Mouse (Mus musculus) midbrain, embryonic 16.5 days (tissue): ENCODE data around the gene Rfc2. TPM values are rescaled to one million over a fixed set of nuclear protein-coding genes. Genes with fewer than 3 reads are reported as not detected.

Experiments used
- ATAC-seq: fragments of 200-750 bp; cut with Nextera tagmentation; 2 replicates; pipeline ENCODE4 v1.8.0; 2017; ENCODE audit warnings: moderate TSS enrichment
- H3K27ac ChIP-seq: fragments of 300-500 bp; sonication (generic); 2 replicates; pipeline ENCODE4 v1.5.1; 2014; ENCODE audit warnings: mild to moderate bottlenecking, low read length, mixed read lengths
- H3K27me3 ChIP-seq: fragments of 300-500 bp; sonication (generic); 2 replicates; pipeline ENCODE4 v1.6.1; 2014; ENCODE audit warnings: low read depth, low read length, mixed read lengths; ENCODE audit not compliant: control insufficient read depth, insufficient read depth
- H3K36me3 ChIP-seq: fragments of 300-500 bp; sonication (generic); 2 replicates; pipeline ENCODE4 v1.6.1; 2014; ENCODE audit warnings: mild to moderate bottlenecking, low read length, moderate library complexity, mixed read lengths; ENCODE audit not compliant: control insufficient read depth, insufficient read depth
- H3K4me1 ChIP-seq: fragments of 300-500 bp; sonication (generic); 2 replicates; pipeline ENCODE4 v1.6.1; 2014; ENCODE audit warnings: mild to moderate bottlenecking, low read length, mixed read lengths; ENCODE audit not compliant: control insufficient read depth, insufficient read depth
- H3K4me2 ChIP-seq: fragments of 300-500 bp; sonication (generic); 2 replicates; pipeline ENCODE4 v1.6.1; 2014; ENCODE audit warnings: mild to moderate bottlenecking, low read length, mixed read lengths
- H3K4me3 ChIP-seq: fragments of 300-500 bp; sonication (generic); 2 replicates; pipeline ENCODE4 v1.5.1; 2014; ENCODE audit warnings: low read depth, mild to moderate bottlenecking, low read length, moderate library complexity, mixed read lengths
- H3K9ac ChIP-seq: fragments of 300-500 bp; sonication (generic); 2 replicates; pipeline ENCODE4 v1.6.1; 2014; ENCODE audit warnings: low read depth, low read length, mixed read lengths
- H3K9me3 ChIP-seq: fragments of 300-500 bp; sonication (generic); replicated peaks from 2 replicates; pipeline ENCODE4 v1.6.1; 2014; ENCODE audit warnings: mild to moderate bottlenecking, low read length, mixed read lengths; ENCODE audit not compliant: control insufficient read depth, poor library complexity, severe bottlenecking
- WGBS: fragments of 180-500 bp; shearing (Covaris S2); extraction: QIAGEN DNeasy Blood & Tissue Kit; methylation state at CpG from one replicate; pipeline ENCODE4 v1.1.7; 2014; 5-methylcytosine and 5-hydroxymethylcytosine counted together
- polyA plus RNA-seq: library from polyadenylated mRNA; unstranded; fragments of >200 nt; fragmentation: Nextera tagmentation; extraction: Ambion mirVana; gene quantifications from 2 replicates; pipeline ENCODE4 v1.2.1, GENCODE M21; 2015

The Rfc2 gene
- polyA plus RNA-seq, 1 experiment from 2014 or later, result 179 TPM

GRCm38 (mm10) chr5:134611810-134612521 lies 30.8 kb downstream of the Rfc2 start:
- no peak overlapping the region for H3K4me2 ChIP-seq
- H3K27ac ChIP-seq, result no peak overlapping the region
- H3K9me3 ChIP-seq, result no peaks in the 10 kb centered on the region
- H3K4me3 ChIP-seq, result no peak overlapping the region
- H3K4me1 ChIP-seq, result no peaks in the 10 kb centered on the region
- no peak overlapping the region for H3K9ac ChIP-seq
- whole genome bisulfite sequencing, result 73% methylated on average over 8 of the region's 8 CpGs
- ATAC-seq, result no peak
- H3K36me3 ChIP-seq, result no peaks in the 10 kb centered on the region
- H3K27me3 ChIP-seq, result no peaks in the 10 kb centered on the region

DNA sequence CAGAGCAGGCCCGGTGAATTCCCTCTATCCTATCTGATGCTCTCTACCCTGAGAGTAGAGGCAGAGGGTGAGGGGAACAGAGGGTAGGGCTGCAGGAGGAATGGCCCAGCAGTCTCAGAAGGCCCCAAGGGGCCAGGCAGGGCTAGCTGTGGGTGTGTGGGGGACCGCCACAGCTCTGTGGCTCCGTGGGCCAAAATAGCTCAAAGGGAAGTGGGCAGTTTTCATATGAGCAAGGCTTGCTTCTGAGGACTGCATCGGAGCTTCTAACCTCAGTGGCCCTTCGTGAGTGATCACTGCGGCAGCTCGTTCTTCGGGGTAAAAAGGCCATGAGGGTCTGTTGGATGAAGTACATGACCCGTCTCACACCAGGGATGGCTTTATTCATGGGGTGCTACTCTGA lies 32.6 kb downstream of the Rfc2 start:
- H3K4me3 ChIP-seq, result no peak overlapping the region
- no peaks in the 10 kb centered on the region for H3K9me3 ChIP-seq
- H3K36me3 ChIP-seq, result peaks cover 11% of the 10 kb centered on the region
- ATAC-seq, result no peak
- H3K27me3 ChIP-seq, result no peaks in the 10 kb centered on the region
- 83% methylated on average over 9 of the region's 9 CpGs for WGBS
- no peaks in the 10 kb centered on the region for H3K4me1 ChIP-seq
- H3K27ac ChIP-seq, result no peak overlapping the region
- H3K4me2 ChIP-seq, result no peak overlapping the region
- no peak overlapping the region for H3K9ac ChIP-seq

DNA sequence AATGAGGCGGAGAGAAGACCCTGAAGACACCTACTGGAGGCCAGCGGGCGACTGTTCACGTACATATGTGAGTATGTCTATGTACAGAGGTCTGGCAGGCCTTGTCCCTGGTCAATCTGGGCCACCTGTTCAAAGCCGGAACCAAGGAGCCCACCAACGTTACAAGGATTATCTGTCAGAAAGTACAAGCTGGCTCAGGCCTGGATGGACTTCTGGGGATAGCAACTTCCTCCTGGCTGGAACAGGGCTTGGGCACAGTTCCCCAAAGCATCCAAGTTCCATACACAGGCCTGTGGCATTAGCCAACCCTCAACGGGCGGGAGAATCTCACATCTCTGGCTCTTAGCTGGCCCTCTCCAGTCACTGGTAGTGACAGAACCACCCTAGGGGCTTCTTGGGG lies 33.1 kb downstream of the Rfc2 start:
- Histone ChIP-seq H3K4me2 (no peak overlapping the region), H3K4me1 (no peaks in the 10 kb centered on the region), H3K27me3 (no peaks in the 10 kb centered on the region), H3K9me3 (no peaks in the 10 kb centered on the region), H3K9ac (no peak overlapping the region), H3K4me3 (no peak overlapping the region), H3K36me3 (peaks cover 16% of the 10 kb centered on the region), H3K27ac (no peak overlapping the region)
- 93% methylated on average over 8 of the region's 8 CpGs for WGBS
- no peak for ATAC-seq

DNA sequence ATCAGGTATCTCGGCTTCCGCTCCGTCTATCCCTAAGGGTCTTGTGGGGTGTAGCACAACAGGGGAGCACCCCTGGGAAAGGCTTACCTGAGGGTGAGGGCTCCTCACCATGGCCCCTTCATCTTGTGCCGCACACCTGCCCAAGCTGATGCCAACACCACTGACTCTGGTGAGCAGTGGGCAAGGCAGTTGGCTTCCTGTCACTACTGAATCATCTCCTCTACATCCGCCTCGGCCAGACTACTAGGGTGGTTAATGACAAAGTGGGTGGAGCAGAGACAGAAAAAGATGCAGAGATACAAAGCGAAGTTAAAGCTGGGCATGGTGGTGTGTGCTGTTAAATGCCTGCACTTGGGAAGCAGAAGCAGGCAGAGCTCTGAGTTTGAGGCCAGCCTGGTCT lies 33.6 kb downstream of the Rfc2 start, which contains the start of gene Lat2:
Gene Lat2 (minus strand): TSS at position 224 of the 400 bp plus-strand sequence.
- H3K4me3 ChIP-seq, result no peak within 1 kb of the TSS
- H3K27ac ChIP-seq, result no peak within 1 kb of the TSS
- no peak for ATAC-seq
- no peaks in the 10 kb centered on the region for H3K27me3 ChIP-seq
- WGBS, result 91% methylated on average over 7 of the region's 7 CpGs
- no peaks in the 10 kb centered on the region for H3K4me1 ChIP-seq
- no peak within 1 kb of the TSS for H3K9ac ChIP-seq
- H3K36me3 ChIP-seq, result peaks cover 16% of the 10 kb centered on the region
- no peaks in the 10 kb centered on the region for H3K9me3 ChIP-seq
- no peak within 1 kb of the TSS for H3K4me2 ChIP-seq

DNA sequence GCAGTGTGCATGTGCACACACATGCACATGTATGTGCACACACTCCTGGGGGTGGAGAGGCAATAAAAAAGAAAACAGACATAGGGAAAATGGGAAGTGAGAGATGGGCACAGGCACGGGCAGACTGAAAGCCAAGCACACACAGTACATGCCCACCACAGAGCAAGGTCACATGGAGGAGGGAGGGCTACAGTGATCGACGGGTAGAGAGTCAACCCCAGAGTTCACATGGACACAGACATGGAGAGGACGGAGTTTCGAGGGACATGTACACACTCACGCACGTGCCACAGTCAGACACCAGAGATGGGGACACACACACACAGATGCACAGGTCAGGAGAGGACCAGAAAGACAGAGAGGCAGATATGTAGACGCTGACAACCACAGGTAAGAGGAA lies 34.2 kb downstream of the Rfc2 start:
- H3K36me3 ChIP-seq, result peaks cover 19% of the 10 kb centered on the region
- H3K9me3 ChIP-seq, result no peaks in the 10 kb centered on the region
- H3K27ac ChIP-seq, result no peak overlapping the region
- H3K4me3 ChIP-seq, result no peak overlapping the region
- WGBS, result 87% methylated on average over 8 of the region's 8 CpGs
- H3K27me3 ChIP-seq, result no peaks in the 10 kb centered on the region
- ATAC-seq, result 0 out of 2 replicates have a peak, but pooled peaks have one; percentile 11
- H3K9ac ChIP-seq, result no peak overlapping the region
- no peak overlapping the region for H3K4me2 ChIP-seq
- no peaks in the 10 kb centered on the region for H3K4me1 ChIP-seq

GRCm38 (mm10) chr5:134615780-134616179 lies 34.6 kb downstream of the Rfc2 start:
- H3K36me3 ChIP-seq, result peaks cover 23% of the 10 kb centered on the region
- no peak for ATAC-seq

GRCm38 (mm10) chr5:134617071-134617470 lies 35.9 kb downstream of the Rfc2 start:
- ATAC-seq, result no peak
- Histone ChIP-seq H3K9me3 (no peaks in the 10 kb centered on the region), H3K4me3 (no peak overlapping the region), H3K27me3 (no peaks in the 10 kb centered on the region), H3K4me2 (no peak overlapping the region), H3K9ac (no peak overlapping the region), H3K27ac (no peak overlapping the region), H3K36me3 (peaks cover 36% of the 10 kb centered on the region), H3K4me1 (no peaks in the 10 kb centered on the region)
- WGBS, result 68% methylated on average over 3 of the region's 3 CpGs

More at GRCm38 (mm10) chr5:134615780-134616179, 34.6 kb downstream of the Rfc2 start:
- H3K9me3 ChIP-seq, result no peaks in the 10 kb centered on the region
- H3K9ac ChIP-seq, result no peak overlapping the region
- H3K4me1 ChIP-seq, result no peaks in the 10 kb centered on the region
- H3K27me3 ChIP-seq, result no peaks in the 10 kb centered on the region
- H3K4me3 ChIP-seq, result no peak overlapping the region
- no peak overlapping the region for H3K4me2 ChIP-seq
- H3K27ac ChIP-seq, result no peak overlapping the region
- WGBS, result 67% methylated on average over 4 of the region's 4 CpGs

DNA sequence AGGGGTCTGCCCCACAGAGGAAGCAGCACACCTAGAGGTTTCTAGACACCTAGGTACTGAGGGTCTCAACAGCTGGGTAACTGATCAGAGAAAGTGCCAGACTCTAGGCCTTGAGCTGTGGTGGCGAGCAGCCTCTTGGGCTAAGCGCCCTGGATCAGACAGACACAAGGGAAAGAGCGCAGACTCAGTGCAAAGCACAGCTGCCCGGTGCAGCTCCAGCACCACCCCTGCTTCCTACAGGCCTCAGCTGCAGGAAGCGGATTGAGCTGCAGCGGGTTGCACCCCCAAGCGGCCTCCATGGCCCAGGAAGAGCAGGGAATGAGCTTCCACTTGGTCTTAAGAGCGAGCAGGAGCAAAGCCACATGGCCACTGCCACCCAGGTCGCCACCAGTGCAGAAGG lies 39.3 kb downstream of the Rfc2 start:
- H3K36me3 ChIP-seq, result peaks cover 56% of the 10 kb centered on the region
- no peaks in the 10 kb centered on the region for H3K4me1 ChIP-seq
- H3K27me3 ChIP-seq, result no peaks in the 10 kb centered on the region
- no peaks in the 10 kb centered on the region for H3K9me3 ChIP-seq
- H3K9ac ChIP-seq, result no peak overlapping the region
- no peak for ATAC-seq
- no peak overlapping the region for H3K4me3 ChIP-seq
- H3K4me2 ChIP-seq, result no peak overlapping the region
- WGBS, result 90% methylated on average over 9 of the region's 9 CpGs
- H3K27ac ChIP-seq, result no peak overlapping the region

- no peaks in the 10 kb centered on the region for H3K4me1 ChIP-seq
- H3K27me3 ChIP-seq, result no peaks in the 10 kb centered on the region
- WGBS, result 90% methylated on average over 16 of the region's 16 CpGs
- no peak overlapping the region for H3K27ac ChIP-seq
- no peak overlapping the region for H3K9ac ChIP-seq
- no peaks in the 10 kb centered on the region for H3K9me3 ChIP-seq
- ATAC-seq, result no peak
- peaks cover 56% of the 10 kb centered on the region for H3K36me3 ChIP-seq
- H3K4me3 ChIP-seq, result no peak overlapping the region
- no peak overlapping the region for H3K4me2 ChIP-seq
Measured at GRCm38 (mm10) chr5:134621099-134621640, 40.0 kb downstream of the Rfc2 start.
